Mouse (Mus musculus): Measurements from ENCODE around the gene Btg1. TPM values are rescaled to one million over a fixed set of nuclear protein-coding genes. Genes with fewer than 3 reads are reported as not detected.

Btg1 gene
- polyA plus RNA-seq (2015; fragmentation: Nextera tagmentation; extraction: Ambion mirVana), result 43.2 and 43.9 TPM in 2 replicates

DNA sequence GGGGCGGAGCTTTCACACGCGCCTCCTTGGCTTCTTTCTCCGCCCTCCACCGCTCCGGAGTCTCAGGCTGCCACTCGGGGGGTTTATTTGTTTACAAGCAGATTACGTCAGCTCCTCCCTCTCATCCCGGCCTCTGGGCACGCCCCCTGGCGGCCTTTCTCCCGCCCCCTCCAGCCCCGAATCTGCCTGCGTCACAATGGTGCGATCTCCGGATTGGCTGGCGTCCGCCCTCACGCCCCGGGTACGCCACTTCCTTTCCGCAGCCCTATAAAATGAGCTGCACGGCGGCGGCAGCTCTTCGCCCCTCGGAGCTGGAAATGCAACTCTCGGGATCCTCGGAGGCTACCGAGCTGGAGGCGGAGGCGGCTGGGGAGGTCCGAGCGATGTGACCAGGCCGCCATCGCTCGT lies at the start of gene Btg1:
TSS of gene Btg1 (plus strand) at position 298 of the 408 bp plus-strand sequence.
- peak within 1 kb of the TSS; percentile 52 for H3K4me2 ChIP-seq (ENCODE audit: low read depth, low read length)
- peak within 1 kb of the TSS; percentile 97 for H3K4me3 ChIP-seq (ENCODE audit: low read length)
- H3K27ac ChIP-seq (ENCODE audit: low read length), result peak within 1 kb of the TSS; percentile 96
- H3K9ac ChIP-seq (ENCODE audit: low read depth, low read length), result peak within 1 kb of the TSS; percentile 100
- peaks cover 7% of the 10 kb centered on the region for H3K4me1 ChIP-seq (ENCODE audit: control insufficient read depth, insufficient read depth, low read length)
- no peaks in the 10 kb centered on the region for H3K27me3 ChIP-seq (replicated peaks; ENCODE audit: control insufficient read depth, insufficient read depth, low read length)
- H3K36me3 ChIP-seq (ENCODE audit: control insufficient read depth, insufficient read depth, low read length), result no peaks in the 10 kb centered on the region
- ATAC-seq, result peak; percentile 96
- WGBS, result under 1% methylated on average over 37 of the region's 37 CpGs
- H3K9me3 ChIP-seq (ENCODE audit: control insufficient read depth, low read length), result no peaks in the 10 kb centered on the region

DNA sequence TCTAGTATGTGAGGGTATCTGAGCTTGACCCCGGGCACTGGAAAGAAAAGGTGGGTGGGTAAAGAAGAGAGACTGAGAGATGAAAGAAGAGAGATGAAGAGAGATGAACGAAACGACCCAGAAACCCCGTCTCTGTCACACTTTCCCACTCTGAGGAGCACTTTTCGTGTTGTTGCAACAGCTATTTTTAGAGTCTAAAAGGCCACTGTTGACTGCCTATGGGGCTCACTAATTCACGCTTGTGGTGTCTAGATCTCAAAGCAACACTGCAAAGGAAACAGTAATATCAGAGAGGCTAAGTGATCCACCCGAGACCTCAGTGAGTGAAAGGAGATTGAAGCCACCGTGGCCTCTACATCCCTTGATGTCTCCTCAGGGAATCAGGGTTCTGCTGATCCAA lies 47.3 kb upstream of the Btg1 start:
- Histone ChIP-seq H3K9me3 (ENCODE audit: control insufficient read depth, low read length) (no peaks in the 10 kb centered on the region), H3K4me3 (ENCODE audit: low read length) (no peak overlapping the region), H3K27me3 (replicated peaks; ENCODE audit: control insufficient read depth, insufficient read depth, low read length) (no peaks in the 10 kb centered on the region), H3K27ac (ENCODE audit: low read length) (no peak overlapping the region), H3K4me1 (ENCODE audit: control insufficient read depth, insufficient read depth, low read length) (no peaks in the 10 kb centered on the region), H3K36me3 (ENCODE audit: control insufficient read depth, insufficient read depth, low read length) (no peaks in the 10 kb centered on the region), H3K4me2 (ENCODE audit: low read depth, low read length) (no peak overlapping the region), H3K9ac (ENCODE audit: low read depth, low read length) (no peak overlapping the region)
- ATAC-seq, result no peak
- WGBS, result 80% methylated on average over 8 of the region's 8 CpGs

DNA sequence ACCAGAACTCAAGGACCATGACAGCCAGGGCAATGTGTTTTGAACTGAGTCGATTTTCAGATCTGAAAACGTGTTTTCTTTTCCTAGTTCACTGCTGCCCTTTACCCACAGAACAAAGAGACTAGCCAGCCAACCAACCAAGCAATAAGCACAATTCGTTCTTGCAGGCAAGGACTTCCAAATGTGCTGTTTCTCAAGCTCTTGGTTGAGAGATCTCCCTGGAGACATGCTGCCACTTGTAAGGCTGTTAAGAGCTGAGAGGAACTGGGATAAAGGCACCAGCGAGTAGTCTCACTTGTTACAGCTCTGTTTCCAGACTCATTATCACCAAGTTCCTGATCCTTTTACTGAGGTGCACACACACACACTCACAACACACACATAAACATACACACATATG lies 45.6 kb upstream of the Btg1 start:
- WGBS, result 71% methylated on average over 4 of the region's 4 CpGs
- no peak overlapping the region for H3K4me2 ChIP-seq (ENCODE audit: low read depth, low read length)
- H3K27me3 ChIP-seq (replicated peaks; ENCODE audit: control insufficient read depth, insufficient read depth, low read length), result no peaks in the 10 kb centered on the region
- H3K9ac ChIP-seq (ENCODE audit: low read depth, low read length), result no peak overlapping the region
- H3K4me3 ChIP-seq (ENCODE audit: low read length), result no peak overlapping the region
- H3K36me3 ChIP-seq (ENCODE audit: control insufficient read depth, insufficient read depth, low read length), result no peaks in the 10 kb centered on the region
- no peak for ATAC-seq
- no peak overlapping the region for H3K27ac ChIP-seq (ENCODE audit: low read length)
- no peaks in the 10 kb centered on the region for H3K4me1 ChIP-seq (ENCODE audit: control insufficient read depth, insufficient read depth, low read length)
- H3K9me3 ChIP-seq (ENCODE audit: control insufficient read depth, low read length), result no peaks in the 10 kb centered on the region

DNA sequence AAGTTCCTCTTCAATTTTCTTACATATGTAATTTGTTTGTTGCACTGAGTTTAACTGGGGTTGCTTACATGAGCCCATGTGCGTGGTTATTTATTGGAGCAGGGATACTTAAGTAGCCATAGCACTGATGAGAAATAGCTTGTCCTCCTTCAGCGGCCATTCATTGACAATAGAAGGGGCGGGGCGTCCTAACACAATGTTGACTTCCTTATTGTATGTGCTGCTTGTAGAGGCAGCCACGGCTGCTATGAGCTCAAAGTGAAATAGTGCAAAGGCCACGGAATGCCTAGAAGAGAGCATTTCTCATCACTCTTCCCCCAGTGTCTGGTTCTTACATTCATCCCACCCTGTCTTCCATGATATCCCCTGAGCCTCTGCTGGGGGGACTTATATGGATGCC lies 42.0 kb upstream of the Btg1 start:
- WGBS, result 68% methylated on average over 6 of the region's 6 CpGs
- Histone ChIP-seq H3K4me1 (ENCODE audit: control insufficient read depth, insufficient read depth, low read length) (no peaks in the 10 kb centered on the region), H3K27ac (ENCODE audit: low read length) (no peak overlapping the region), H3K4me3 (ENCODE audit: low read length) (no peak overlapping the region), H3K4me2 (ENCODE audit: low read depth, low read length) (no peak overlapping the region), H3K9ac (ENCODE audit: low read depth, low read length) (no peak overlapping the region), H3K9me3 (ENCODE audit: control insufficient read depth, low read length) (no peaks in the 10 kb centered on the region), H3K27me3 (replicated peaks; ENCODE audit: control insufficient read depth, insufficient read depth, low read length) (no peaks in the 10 kb centered on the region), H3K36me3 (ENCODE audit: control insufficient read depth, insufficient read depth, low read length) (no peaks in the 10 kb centered on the region)
- peak; percentile 77 for ATAC-seq

DNA sequence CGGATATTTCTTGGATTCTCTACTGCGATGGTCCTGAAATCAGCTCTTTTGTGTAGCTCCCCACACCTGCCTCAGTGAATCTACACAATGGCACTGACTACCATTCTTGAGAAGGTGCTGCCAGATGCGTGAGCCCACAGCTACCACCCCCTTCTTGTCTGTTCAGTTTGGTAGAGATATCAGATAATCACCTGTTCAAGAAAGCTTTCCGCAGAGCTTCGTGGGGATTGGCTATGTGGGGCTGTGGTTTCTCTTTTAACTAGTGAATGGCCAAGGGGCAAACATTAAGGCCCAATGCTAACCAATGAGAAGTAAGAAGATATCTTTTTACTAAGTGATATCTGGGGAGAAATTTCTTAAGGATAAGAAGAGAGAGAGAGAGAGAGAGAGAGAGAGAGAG lies 41.5 kb upstream of the Btg1 start:
- Histone ChIP-seq H3K9ac (ENCODE audit: low read depth, low read length) (no peak overlapping the region), H3K4me1 (ENCODE audit: control insufficient read depth, insufficient read depth, low read length) (no peaks in the 10 kb centered on the region), H3K4me2 (ENCODE audit: low read depth, low read length) (no peak overlapping the region), H3K27me3 (replicated peaks; ENCODE audit: control insufficient read depth, insufficient read depth, low read length) (no peaks in the 10 kb centered on the region), H3K36me3 (ENCODE audit: control insufficient read depth, insufficient read depth, low read length) (no peaks in the 10 kb centered on the region), H3K4me3 (ENCODE audit: low read length) (no peak overlapping the region), H3K27ac (ENCODE audit: low read length) (no peak overlapping the region), H3K9me3 (ENCODE audit: control insufficient read depth, low read length) (no peaks in the 10 kb centered on the region)
- ATAC-seq, result no peak
- WGBS, result 83% methylated on average over 5 of the region's 5 CpGs

DNA sequence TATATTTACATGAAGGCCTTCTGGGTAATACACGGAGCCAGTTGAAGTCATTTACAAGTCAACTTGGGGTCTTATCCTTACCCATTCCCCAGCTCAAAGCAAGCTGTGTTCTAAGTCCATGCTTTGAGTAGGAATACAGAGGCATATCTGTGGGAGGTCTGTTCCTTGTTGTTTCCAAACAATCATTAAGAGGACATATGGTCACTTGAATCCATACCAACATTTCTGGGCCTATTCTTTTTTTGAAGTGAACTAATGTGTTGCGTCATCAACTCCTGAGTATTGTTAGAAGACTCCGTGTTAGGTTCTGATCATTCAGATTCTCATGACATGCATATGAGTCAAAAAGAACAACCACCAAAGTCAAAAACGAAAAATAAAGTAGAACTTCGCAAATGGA lies 37.9 kb upstream of the Btg1 start:
- no peak overlapping the region for H3K27ac ChIP-seq (ENCODE audit: low read length)
- no peaks in the 10 kb centered on the region for H3K27me3 ChIP-seq (replicated peaks; ENCODE audit: control insufficient read depth, insufficient read depth, low read length)
- H3K9me3 ChIP-seq (ENCODE audit: control insufficient read depth, low read length), result no peaks in the 10 kb centered on the region
- no peak for ATAC-seq
- no peak overlapping the region for H3K4me2 ChIP-seq (ENCODE audit: low read depth, low read length)
- no peak overlapping the region for H3K4me3 ChIP-seq (ENCODE audit: low read length)
- H3K4me1 ChIP-seq (ENCODE audit: control insufficient read depth, insufficient read depth, low read length), result no peaks in the 10 kb centered on the region
- no peak overlapping the region for H3K9ac ChIP-seq (ENCODE audit: low read depth, low read length)
- H3K36me3 ChIP-seq (ENCODE audit: control insufficient read depth, insufficient read depth, low read length), result no peaks in the 10 kb centered on the region
- 73% methylated on average over 5 of the region's 5 CpGs for WGBS

DNA sequence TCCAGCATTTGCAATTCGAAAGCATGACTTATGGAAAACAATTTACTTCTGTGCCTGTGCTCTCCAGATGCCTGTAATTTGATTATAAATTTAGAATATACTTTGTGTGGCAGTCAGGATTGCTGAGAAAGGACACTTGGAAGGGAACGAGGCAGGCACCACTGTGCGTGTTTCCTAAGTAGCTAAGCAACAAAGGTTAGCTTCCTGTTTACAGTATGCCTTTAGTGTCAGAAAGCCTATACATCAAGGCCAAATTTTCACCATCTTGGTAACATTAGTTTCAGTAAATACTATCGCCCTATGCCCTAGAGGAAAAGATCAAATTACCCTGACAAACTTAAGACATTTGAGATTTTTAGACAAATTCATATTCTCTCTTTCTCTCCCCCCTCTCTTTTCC lies 37.4 kb upstream of the Btg1 start:
- H3K4me2 ChIP-seq (ENCODE audit: low read depth, low read length), result no peak overlapping the region
- H3K9ac ChIP-seq (ENCODE audit: low read depth, low read length), result no peak overlapping the region
- 46% methylated on average over 4 of the region's 4 CpGs for WGBS
- no peaks in the 10 kb centered on the region for H3K9me3 ChIP-seq (ENCODE audit: control insufficient read depth, low read length)
- no peak overlapping the region for H3K27ac ChIP-seq (ENCODE audit: low read length)
- no peak overlapping the region for H3K4me3 ChIP-seq (ENCODE audit: low read length)
- no peak for ATAC-seq
- H3K27me3 ChIP-seq (replicated peaks; ENCODE audit: control insufficient read depth, insufficient read depth, low read length), result no peaks in the 10 kb centered on the region
- no peaks in the 10 kb centered on the region for H3K36me3 ChIP-seq (ENCODE audit: control insufficient read depth, insufficient read depth, low read length)
- H3K4me1 ChIP-seq (ENCODE audit: control insufficient read depth, insufficient read depth, low read length), result no peaks in the 10 kb centered on the region

DNA sequence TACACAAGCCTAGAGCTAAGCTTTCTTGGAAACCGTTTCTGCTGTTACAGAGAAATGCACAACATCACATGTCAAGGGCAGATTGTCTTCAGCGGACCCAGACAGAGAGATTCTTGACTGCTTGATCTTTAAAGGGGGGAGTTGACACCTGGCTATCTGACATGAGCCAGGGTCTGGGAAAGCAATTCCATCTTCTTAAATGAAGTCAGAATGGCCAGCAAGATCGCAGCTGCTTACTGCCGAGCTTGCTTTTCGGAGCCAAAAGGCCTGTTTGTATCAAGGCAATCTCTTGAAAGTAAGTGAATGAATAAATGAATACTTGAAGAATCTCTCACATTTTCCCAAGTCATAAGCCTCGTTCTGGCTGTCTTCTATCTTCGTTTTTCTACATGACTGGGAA lies 36.6 kb upstream of the Btg1 start:
- Histone ChIP-seq H3K4me3 (ENCODE audit: low read length) (no peak overlapping the region), H3K36me3 (ENCODE audit: control insufficient read depth, insufficient read depth, low read length) (no peaks in the 10 kb centered on the region), H3K4me1 (ENCODE audit: control insufficient read depth, insufficient read depth, low read length) (no peaks in the 10 kb centered on the region), H3K27ac (ENCODE audit: low read length) (no peak overlapping the region), H3K9me3 (ENCODE audit: control insufficient read depth, low read length) (no peaks in the 10 kb centered on the region), H3K4me2 (ENCODE audit: low read depth, low read length) (no peak overlapping the region), H3K27me3 (replicated peaks; ENCODE audit: control insufficient read depth, insufficient read depth, low read length) (no peaks in the 10 kb centered on the region), H3K9ac (ENCODE audit: low read depth, low read length) (no peak overlapping the region)
- ATAC-seq, result no peak
- WGBS, result 61% methylated on average over 7 of the region's 7 CpGs

DNA sequence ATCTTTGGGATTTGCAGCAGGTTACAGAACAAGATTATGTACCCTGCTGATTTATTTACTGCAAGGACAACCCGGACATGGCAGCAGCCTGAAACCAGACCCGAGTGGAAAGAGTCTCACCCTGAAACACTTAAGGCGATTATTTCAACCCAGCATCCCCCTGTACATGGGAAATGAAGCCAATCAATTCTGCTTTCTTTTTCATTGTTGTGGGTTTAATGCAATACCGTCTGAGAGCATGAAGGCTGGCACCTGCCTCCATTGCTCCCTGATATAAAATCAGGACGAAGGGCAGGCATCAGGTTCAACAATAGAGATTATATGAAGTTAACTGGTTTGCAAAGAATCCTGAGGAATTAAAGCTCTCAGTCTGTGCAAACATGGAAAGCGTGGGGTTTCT lies 35.6 kb upstream of the Btg1 start:
- H3K4me3 ChIP-seq (ENCODE audit: low read length), result no peak overlapping the region
- no peak for ATAC-seq
- no peaks in the 10 kb centered on the region for H3K4me1 ChIP-seq (ENCODE audit: control insufficient read depth, insufficient read depth, low read length)
- no peak overlapping the region for H3K9ac ChIP-seq (ENCODE audit: low read depth, low read length)
- 62% methylated on average over 6 of the region's 6 CpGs for WGBS
- H3K4me2 ChIP-seq (ENCODE audit: low read depth, low read length), result no peak overlapping the region
- H3K27ac ChIP-seq (ENCODE audit: low read length), result no peak overlapping the region
- no peaks in the 10 kb centered on the region for H3K27me3 ChIP-seq (replicated peaks; ENCODE audit: control insufficient read depth, insufficient read depth, low read length)
- no peaks in the 10 kb centered on the region for H3K9me3 ChIP-seq (ENCODE audit: control insufficient read depth, low read length)
- H3K36me3 ChIP-seq (ENCODE audit: control insufficient read depth, insufficient read depth, low read length), result no peaks in the 10 kb centered on the region

DNA sequence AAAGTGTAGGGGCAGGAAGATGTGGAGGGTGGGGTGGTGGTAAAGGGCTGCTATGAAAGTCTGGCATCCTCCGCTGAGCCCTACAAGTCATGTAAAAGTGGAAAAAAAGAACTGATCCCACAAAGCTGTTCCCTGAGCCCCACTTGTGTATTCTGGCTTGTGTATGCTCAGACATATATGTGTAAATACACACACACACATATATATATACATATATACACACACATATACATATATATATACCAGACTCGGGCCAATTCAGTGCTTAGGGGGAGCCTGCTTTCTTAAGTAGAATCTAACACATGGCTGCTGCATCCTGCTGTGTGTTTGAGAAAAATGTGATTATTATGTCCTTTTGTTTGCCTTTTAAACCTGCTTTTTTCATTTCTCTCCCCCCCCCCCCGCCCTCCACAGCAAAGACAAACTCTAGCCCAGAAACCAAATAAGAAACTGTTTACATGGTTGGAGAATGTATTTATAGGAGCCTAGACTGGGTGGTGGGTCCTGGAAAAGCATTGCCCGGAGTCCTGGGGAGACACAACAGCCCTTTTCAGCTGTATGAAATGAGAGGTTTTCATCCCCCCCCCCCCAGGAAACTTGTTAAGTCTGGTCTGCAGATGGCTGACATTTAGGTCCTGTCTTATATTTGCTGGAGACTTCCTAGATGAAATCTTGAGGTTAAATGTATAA lies 30.5 kb upstream of the Btg1 start:
- no peaks in the 10 kb centered on the region for H3K27me3 ChIP-seq (replicated peaks; ENCODE audit: control insufficient read depth, insufficient read depth, low read length)
- no peak overlapping the region for H3K4me3 ChIP-seq (ENCODE audit: low read length)
- ATAC-seq, result peak; percentile 31; the same call in 1 of the 2 replicates
- WGBS, result 50% methylated on average over 4 of the region's 4 CpGs
- no peak overlapping the region for H3K4me2 ChIP-seq (ENCODE audit: low read depth, low read length)
- H3K4me1 ChIP-seq (ENCODE audit: control insufficient read depth, insufficient read depth, low read length), result no peaks in the 10 kb centered on the region
- H3K9ac ChIP-seq (ENCODE audit: low read depth, low read length), result no peak overlapping the region
- no peaks in the 10 kb centered on the region for H3K9me3 ChIP-seq (ENCODE audit: control insufficient read depth, low read length)
- H3K36me3 ChIP-seq (ENCODE audit: control insufficient read depth, insufficient read depth, low read length), result no peaks in the 10 kb centered on the region
- no peak overlapping the region; the same call in 1 of the 2 replicates for H3K27ac ChIP-seq (ENCODE audit: low read length)

All from intestine, embryonic 16.5 days (tissue).